Mouse (Mus musculus): ENCODE results near the gene Slc5a2.

DNA sequence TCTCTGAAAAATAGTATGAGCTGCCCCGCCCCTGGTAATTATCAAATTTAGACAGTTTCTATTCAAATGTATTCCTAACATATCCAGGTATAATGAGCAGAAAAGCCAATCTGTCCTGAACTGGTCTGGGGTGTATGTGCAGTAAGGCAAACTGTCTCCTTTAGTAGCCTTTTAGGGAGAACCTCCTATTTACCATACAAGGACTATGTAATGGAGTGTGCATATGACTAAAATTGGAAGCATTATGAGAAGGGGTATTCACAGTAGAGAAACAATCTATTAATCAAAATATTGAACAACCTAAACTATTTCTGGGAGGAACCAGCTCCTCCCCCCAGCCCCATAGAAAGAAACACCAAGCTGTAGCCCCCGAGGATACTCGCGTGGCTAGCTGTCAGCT lies 14.3 kb downstream of the Slc5a2 start:
- TF ChIP-seq POLR2A (IDR thresholded peaks at IDR 0.05; ENCODE audit: insufficient read length, low read depth) (no peak), USF1 (IDR thresholded peaks at IDR 0.05; ENCODE audit: low read depth) (no peak), TCF12 (IDR thresholded peaks at IDR 0.05; ENCODE audit: insufficient read depth, poor library complexity, severe bottlenecking) (no peak), MYOG (IDR thresholded peaks at IDR 0.05; ENCODE audit: control insufficient read depth in 1 of 3, insufficient read depth in 1 of 3, insufficient read length in 2 of 3, low read depth in 2 of 3) (no peak), REST (IDR thresholded peaks at IDR 0.05; ENCODE audit: insufficient read depth, insufficient read length) (no peak), MYOD1 (IDR thresholded peaks at IDR 0.05; ENCODE audit: control insufficient read depth in 1 of 3, insufficient read length in 2 of 3, low read depth in 2 of 3) (no peak), CEBPB (IDR thresholded peaks at IDR 0.05; ENCODE audit: insufficient read depth, poor library complexity, severe bottlenecking) (no peak), MAX (IDR thresholded peaks at IDR 0.05; ENCODE audit: low read depth) (no peak), POLR2AphosphoS2 (IDR thresholded peaks at IDR 0.05; ENCODE audit: insufficient read length, low read depth) (no peak), E2F4 (IDR thresholded peaks at IDR 0.05; ENCODE audit: insufficient read depth) (no peak)

All from myocyte (in vitro differentiated cells).